Mouse (Mus musculus): ENCODE data around the gene Ripor2.

DNA sequence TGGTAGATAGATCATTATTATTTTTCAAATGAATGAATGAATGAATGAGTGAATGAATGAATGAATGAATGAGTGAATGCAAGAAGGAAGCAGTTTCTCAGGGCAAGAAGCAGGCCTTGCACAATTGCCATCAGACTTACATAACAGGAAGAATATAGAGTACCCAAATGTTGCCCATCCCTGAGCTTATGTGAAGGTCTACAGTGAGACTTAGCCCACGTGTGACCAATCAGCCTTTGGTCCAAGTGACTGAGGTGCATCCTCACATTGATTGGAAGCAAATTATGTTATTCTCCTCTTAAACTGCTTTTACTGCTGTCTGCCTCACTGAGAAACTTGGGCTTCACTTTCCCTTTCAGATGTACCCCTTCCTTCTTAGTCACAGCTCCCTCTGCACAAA, 26.7 kb downstream of the Ripor2 start:
- TF ChIP-seq CTCF (IDR thresholded peaks at IDR 0.05; ENCODE audit: control insufficient read depth, insufficient read depth, low read length) (no peak), POLR2A (IDR thresholded peaks at IDR 0.05; ENCODE audit: borderline replicate concordance, control insufficient read depth, low read depth, low read length) (no peak)

All from bone marrow, adult 2 months (tissue).